Mouse (Mus musculus): ENCODE results near the gene Slc43a2.
"Not testable (repeated sequence)": the region's sequence is repeated elsewhere in the genome, so short reads cannot be mapped to it uniquely, and the experiment has no call there.

Gene Slc43a2

DNA sequence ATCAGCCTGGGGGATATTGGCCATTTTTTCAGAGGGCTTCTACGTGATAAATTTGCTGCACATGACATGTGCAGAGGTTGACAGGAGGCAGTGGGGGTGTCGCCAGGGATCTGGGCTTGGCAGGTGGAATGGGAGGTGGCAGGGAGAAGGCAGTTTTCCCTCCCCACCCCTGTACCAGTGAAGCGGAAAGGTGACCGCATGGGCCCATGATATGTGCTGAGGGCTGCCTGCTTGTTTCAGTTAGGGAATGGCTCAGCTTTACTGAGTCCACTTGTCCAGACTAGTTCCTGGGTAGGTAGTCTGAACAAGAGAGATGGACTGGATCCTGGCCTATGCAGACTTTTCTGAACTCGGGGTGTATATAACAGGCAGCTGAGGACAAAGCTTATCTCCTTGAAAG lies 19.8 kb downstream of the Slc43a2 start:
- no peak for DNase-seq (ENCODE audit: low spot score in 2 of 2)

DNA sequence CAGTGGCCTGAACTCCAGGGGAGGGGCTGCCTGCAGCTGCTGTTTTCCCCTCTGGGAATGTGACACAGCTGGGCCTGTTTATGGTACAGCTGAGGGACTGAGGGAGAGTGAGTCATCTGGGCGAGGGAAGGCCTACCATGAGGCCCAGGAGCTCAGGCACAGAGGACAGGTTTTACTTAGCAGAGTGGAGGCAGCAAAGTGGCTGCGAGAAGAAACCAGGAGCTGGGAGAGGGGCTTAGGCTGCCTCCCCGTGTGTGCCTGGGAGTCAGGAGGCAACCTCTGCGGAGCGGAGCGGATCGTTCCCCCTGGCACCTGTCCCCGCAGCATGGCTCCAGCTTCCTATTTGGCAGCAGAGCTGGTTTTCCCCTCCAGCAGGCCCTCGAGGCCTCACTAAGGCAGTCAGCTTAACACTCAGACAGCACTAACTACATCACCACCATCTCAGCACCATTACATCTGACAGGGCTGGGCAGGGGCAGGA lies 20.5 kb downstream of the Slc43a2 start:
- no peak for DNase-seq (ENCODE audit: low spot score in 2 of 2)

DNA sequence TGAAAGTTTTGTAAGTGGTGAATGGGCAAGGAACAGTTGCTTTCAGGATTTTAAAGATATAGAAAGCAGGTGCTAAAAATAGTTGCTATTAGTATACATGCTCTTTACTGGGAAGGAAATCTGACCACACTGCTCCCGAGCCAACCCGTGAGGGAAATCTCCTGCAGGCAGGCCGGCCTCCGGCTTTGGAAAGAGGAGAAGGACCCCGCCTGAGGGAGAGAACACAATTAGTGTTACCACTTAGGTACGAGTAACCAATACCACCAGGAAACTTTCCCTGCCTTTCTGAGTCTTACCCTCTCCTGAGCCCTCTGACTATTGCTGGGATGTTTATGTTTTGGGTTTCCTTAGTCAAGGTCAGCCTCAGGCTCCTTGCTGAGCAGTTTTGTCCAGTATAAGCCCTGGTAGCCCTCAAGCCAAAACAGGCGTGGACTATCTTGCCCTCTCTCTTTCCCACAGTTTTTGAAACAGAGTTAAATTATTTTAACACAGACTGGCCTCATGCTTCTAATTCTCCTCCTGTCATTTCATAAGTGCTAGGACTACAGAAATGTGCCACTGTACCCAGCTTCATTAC lies 21.5 kb downstream of the Slc43a2 start:
- DNase-seq (ENCODE audit: low spot score in 2 of 2), result no peak

DNA sequence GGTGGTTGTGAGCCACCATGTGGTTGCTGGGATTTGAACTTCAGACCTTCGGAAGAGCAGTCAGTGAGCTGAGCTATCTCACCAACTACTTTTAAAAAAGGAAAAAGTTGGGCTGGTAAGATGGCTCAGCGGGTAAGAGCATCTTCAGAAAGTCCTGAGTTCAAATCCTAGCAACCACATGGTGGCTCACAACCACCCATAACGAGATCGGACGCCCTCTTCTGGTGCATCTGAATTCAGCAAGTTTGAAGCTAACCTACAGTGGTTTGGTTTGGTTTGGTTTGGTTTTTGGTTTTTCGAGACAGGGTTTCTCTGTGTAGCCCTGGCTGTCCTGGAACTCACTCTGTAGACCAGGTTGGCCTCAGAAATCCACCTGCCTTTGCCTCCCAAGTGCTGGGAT lies 24.5 kb downstream of the Slc43a2 start:
- DNase-seq (ENCODE audit: low spot score in 2 of 2), result not testable (repeated sequence)

DNA sequence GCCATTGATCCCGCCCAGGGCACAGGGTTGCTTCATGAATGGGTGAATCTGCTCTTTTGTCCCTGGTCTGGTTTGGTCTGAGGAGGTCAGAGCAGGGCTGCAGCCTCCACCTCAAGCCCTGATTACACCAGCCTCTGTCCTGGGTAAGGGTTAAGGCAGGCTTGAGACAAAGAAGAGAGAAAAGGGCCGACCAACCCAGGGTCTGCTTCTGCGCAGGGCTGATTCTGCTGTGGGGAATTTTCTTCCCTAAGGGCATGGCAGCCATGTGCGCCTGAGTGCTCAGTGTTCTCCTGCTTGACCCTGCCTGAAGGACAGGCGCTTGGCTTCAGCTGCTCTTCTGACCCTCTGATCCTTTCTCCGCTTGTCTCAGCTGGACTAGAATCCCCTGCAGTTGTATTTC lies 25.6 kb downstream of the Slc43a2 start:
- no peak for DNase-seq (ENCODE audit: low spot score in 2 of 2)

DNA sequence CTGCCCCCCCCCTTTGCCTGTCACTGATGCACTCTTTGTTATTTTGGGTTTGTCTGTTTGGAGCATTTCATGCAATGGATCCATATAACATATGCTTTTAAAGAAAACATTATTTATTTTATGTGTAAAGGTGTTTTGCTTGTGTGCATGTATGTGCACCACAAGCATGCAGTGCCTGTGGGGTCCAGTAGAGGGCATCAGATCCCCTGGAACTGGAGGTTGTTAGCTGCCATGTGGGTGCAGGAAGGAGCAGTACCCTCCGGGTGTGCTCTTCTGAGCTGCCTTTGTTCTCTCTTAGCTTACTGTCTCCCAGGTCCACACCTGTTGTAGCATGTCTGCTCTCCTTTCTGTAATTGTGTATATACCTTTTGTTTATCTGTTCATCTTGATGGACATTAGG lies 26.6 kb downstream of the Slc43a2 start:
- no peak for DNase-seq (ENCODE audit: low spot score in 2 of 2)

DNA sequence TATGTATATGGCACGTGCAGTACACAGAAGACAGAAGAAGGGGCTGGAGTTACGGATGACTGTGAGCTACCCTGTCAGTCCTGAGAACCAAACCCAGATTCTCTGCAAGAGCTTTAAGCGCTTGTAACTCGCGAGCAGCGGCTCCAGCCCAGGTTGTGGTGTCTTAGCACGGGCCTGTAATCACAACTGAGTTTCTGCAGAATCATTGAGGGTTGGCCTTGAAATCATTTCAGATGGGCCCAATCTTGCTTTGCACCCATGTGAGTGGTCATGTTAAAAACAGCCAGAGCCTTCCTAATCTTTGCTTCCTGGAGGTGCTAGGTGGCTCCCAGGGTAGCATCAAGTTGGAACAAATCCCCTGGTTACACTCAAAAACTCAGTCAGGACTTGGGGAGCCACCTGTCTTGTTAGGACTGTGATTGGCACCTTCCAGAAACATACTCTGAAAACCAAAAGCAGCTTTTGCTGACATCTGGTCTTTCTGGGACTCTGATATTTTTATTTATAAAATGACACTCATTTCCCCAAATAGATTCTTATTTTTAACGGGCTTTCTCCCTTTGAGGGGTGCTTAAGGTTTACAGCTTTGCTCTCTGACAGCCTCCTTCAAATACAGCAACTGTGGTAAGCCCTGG lies 28.5 kb downstream of the Slc43a2 start:
- DNase-seq (ENCODE audit: low spot score in 2 of 2), result no peak

DNA sequence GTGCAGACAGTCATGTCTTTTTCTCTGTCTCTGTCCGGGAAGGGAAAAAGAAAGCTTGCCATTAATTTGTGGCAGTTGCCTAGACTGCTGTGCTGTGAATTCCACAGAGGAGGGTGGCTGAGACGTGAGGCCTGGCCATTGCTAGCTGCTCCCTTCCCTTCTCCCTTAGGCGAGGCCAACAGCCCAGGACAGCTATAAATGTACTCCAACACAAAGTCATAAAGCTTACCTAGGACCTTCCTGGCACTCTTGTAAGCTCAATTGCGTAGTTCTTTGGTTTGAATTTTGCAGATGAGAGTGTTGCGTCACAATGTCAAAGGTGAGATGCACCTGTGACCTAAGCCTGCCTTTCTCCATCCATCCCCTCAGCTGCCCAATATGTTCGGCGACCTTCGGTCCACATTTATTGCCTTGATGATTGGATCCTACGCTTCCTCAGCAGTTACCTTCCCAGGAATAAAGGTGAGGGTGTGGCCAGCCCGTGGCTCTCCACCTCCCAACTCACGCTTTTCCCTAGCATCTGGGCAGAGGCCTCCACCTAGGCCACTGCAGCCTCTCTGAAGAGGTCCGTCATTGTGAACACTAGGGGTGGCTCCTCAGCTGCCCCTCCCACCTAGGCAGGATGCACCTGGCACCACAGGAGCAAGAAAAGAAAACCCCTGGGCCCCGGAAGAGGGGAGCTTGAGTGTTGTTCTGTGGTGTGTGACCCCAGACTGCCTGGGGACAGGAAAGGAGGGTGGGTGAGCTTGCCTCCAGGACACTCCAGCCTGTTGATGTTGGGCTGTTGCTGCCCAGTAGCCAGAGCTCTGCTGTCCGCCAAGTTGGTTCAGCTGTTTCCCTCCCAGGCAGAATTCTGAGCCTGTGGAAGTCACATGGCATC lies 29.3 kb downstream of the Slc43a2 start:
- no peak for DNase-seq (ENCODE audit: low spot score in 2 of 2)

DNA sequence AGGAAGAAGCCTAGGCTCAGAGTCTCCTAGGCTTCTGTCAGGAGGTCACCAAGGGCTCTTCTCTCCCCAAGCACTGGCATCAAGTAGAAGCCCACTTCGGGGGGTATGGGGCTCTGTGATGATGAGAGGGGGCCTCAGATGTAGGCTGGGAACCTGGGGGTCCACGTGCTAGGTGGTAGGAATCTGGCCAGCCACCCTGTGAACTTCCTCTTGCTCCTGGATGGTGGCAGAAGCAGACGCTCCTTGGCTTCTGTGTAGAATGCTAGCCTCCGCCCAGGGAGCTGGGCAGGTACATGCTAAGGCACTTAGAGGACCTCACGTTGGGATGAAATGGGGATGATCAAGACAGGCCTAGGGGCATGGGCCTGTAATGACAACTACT lies 29.9 kb downstream of the Slc43a2 start:
- no peak for DNase-seq (ENCODE audit: low spot score in 2 of 2)

DNA sequence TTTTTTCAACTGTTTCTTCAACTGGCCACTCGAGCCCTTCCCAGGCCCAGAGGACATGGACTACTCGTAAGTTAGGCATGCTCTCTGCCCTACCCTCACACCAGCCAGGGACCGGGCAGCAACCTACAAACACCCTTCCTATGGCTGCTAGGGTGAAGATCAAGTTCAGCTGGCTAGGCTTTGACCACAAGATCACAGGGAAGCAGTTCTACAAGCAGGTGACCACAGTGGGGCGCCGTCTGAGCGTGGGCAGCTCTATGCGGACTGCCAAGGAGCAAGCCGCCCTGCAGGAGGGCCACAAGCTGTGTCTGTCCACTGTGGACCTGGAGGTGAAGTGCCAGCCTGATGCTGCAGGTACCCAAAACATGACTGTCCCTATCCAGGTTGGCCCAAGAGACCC lies 31.3 kb downstream of the Slc43a2 start:
- DNase-seq (ENCODE audit: low spot score in 2 of 2), result no peak

DNA sequence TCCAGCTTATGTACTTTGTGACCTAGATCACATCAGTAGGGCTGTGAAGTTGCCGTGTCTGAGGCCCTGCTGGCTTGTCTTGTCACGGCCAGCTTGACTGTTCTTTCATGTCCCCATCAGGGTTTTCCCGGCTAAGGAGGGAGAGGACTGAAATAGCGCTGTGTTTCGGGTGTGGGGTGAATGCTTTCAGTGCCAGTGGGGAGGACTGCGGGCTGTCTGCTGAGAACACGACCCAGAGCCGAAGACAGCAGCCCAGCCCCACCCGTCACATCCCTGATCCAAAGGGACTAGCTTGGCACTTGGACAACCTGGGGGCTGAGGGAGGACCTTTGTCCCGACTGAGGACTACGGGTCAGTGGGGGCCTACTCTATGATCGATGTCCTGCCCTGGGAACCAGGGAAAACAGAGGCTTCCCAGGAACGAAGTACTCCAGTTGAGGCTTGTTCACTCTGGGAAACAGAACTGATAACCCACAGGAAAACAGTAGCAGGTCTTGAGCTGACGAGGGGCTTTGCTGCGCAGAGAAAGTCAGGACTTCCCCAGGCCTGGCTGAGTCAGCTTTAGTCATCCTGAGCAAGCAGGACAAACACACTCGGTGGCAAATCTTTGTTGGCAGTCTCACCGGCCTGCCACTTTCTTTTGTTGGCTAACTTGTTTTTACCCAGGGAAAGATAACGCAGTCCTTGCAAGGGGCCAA lies 32.5 kb downstream of the Slc43a2 start:
- DNase-seq (ENCODE audit: low spot score in 2 of 2), result no peak

DNA sequence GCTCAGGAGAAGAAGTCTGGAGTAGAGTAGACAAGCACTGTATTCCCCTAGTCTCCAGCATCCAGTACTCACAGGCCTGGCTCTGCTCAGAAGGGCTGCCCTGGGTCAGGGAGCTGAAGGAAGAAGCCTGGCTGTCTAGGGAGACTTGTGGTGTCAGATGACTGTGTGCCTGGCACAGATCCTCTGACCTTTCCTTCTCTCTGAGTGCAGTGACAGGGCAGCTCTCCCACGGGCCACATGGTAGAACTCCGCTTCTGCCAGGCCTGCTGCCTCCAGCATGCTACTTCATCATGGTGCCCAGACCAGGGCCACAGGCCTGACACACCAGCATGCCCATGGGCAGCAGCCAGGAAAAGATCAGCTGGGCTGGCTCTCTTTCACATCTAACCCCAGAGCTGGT lies 34.4 kb downstream of the Slc43a2 start:
- no peak for DNase-seq (ENCODE audit: low spot score in 2 of 2)

DNA sequence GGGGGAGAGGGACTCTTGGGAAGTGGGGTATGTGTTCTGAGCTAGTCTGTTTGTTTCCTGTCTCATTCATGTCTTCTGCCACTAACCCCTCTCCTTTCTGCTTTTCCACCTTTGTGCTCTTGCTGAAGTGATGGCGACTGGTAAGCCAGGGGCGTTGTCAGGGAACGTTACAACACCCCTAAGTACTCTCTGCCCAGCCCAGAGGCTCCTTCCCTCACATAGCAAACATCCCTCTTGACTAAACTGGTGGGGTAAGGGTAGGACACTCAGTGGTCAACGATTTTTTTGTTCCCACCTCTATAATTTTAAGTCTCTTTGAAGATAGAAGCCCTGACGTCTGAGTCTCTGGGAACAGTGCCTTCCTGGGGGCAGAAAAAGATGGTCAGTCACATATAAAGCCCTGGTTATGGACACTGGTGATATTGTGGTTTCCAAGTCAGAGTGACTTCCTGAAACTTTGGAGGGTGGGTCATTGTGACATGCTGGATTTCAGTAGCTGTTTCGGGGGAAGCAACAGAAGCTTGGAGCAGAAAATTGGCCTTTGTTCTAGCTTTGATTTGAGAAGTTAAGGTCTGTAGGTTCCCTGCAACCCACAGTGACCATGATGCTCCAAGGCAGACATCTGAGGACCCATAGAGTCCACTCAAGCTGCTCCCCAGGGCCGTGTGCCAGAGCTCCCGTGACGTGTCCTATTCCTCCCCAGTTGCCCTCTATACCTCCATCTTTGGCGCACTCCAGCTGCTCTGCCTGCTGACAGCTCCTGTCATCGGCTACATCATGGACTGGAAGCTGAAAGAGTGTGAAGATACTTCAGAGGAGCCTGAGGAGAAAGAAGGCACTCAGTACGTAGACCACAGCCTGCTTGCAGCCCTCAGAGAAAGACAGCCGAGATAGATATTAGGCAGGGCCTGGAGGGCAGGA lies 35.0 kb downstream of the Slc43a2 start:
- no peak for DNase-seq (ENCODE audit: low spot score in 2 of 2)

DNA sequence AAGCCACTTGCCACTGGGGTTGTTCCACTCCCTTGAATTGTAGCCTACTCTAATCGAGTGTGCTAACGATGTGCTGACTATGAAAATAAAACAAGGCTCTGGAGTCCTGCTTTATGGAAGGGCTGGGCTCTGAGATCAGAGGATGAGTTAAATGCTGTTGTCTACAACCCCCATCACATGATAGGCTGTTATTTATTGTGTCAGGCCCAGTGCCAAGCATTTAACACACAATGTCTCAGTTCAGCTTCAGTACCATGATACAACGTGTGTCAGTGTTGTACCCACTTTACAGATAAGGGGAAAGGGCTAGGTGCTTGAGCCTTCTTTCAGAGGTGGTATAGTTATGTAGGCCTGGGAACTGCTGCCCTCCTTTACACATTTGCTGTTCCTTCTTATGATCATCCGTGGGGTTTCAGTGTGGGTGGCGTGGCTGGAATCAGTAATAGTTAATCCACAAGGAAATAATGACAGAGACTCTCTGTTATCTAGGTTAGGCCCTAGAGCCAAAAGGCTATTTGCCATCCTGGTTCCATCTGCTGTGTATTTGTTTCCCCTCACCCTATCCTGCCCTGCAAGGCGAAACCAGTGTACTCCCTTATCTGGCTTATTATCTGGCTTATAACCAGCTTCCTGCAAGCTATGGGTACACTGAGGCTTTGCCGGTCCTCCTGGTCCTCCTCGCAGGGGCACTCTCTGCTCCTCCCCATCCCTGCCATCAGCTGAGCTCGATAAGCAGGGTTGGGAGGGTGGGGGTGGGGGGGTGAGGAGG lies 36.0 kb downstream of the Slc43a2 start:
- DNase-seq (ENCODE audit: low spot score in 2 of 2), result no peak

DNA sequence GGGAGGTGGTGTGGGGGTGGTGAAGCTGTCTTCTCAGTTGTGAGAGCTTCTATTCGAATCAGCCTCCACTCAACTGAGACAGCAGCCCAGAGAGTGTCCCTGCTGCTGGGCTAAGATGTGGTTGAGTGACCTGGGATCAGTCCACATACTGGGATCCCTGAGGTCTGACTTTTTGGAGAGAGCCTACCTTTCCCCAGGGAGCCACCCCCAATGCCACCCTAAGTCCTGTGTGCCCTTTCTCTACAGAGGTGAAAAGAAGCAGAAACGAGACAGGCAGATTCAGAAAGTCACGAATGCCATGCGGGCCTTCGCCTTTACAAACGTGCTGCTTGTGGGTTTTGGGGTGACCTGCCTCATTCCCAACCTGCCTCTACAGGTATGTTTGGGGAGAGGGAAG lies 36.6 kb downstream of the Slc43a2 start:
- DNase-seq (ENCODE audit: low spot score in 2 of 2), result no peak

DNA sequence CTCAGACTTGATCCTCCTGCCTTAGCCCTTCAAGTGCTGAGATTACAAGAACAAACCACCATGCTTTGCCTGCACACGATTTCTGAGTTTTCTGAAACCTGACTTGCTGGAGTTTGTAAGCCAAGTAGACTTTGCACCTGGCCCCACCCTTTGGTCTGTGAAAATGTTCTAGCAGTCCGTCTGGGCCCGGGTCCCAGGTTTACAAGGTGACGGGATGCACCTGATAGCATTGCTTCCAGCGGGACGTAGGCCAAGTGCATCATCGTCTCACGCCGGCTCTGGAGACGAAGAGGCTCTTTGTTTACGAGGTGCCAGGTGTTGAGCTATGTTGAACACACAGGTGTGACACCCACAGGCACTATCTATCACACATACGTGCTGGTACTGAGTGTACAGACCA lies 37.5 kb downstream of the Slc43a2 start:
- DNase-seq (ENCODE audit: low spot score in 2 of 2), result no peak

DNA sequence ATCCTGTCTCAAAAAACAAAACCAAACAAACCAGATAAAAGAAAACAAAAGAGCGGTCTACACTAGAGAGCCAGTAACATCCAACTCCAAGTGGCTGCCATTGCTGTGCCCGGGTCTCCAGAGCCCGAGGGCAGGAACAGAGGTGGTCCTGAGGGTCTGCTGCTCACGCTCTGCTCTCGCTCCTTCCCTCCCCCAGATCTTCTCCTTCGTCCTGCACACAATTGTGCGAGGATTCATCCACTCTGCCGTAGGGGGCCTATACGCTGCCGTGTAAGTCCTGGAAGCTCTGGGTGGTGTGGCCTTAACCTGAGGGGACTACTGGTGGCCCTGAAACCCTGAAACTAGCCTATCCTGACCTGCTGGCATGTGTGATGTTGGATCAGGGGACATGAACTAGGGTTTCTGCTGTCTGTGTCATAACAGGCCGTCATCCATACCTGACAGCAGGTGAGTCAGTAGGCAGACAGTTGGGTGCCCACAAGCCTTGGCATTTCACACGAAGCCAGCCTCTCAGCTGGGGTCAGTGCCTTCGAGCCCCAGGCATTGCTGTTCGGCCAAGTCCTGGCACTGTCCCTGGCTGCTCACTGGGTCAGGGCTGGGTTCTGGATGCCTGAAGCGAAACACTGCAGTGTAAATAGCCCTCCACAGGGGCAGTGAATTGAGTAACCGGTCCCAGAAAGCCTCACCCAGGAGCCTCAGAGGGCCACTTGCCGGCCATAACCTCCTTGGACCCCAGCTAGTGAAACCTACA lies 39.1 kb downstream of the Slc43a2 start:
- DNase-seq (ENCODE audit: low spot score in 2 of 2), result no peak

DNA sequence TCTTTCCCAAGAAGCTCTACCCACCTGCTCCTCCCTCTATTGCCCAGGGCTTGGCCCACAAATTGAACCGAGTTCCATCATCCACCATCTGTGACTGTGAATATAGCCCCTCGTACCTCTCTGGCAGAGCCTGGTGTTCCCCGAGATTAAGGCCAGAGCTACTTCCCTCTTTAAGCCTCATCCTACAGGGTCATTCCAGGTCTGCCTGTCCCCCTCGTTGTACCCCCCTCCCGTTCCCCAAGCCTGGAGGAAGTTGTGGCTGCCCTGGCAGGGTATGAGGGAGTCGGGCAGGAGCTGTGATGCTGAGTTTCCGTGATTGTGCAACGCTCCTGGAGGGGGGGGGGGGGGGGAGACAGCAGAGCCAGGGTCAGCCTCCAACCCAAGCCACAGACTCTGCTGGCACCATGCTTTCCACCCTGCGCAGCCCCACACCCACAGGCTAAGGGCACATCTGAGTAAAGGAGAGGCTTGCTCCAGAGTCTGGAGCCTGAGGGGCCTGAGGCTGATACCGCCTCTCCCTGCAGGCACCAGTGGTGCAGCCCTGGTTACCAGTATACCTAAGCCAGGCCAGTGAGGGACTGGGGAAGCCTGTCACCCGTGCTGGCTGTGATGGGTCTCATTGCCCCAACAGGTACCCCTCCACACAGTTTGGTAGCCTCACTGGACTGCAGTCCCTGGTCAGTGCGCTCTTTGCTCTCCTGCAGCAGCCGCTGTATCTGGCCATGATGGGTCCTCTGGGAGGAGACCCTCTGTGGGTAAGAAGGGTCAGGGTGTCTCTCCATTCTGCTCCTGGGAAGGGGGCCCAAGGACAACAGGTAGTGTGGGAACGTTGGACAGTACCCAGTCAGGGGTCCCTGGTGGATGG lies 39.9 kb downstream of the Slc43a2 start:
- DNase-seq (ENCODE audit: low spot score in 2 of 2), result no peak

DNA sequence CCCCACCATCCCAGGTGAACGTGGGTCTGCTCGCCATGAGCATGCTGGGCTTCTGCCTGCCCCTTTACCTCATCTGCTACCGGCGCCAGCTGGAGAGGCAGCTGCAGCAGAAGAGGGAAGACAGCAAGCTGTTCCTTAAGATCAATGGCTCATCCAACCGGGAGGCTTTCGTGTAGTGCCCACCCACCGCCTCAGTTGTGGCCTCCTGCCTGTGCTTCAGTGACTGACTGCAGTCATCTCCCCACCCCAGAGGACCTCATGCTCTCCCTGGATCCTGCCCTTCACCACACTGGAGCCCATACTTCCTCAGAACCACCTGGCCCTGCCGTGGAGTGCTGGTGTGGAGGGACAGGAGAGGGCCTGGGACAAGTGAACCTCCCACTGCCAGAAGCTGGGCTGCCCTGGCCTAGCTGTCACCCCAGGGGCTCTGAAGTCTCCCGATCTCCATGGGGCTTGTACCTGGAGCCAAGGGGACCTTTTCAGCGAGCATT lies 40.9 kb downstream of the Slc43a2 start:
- DNase-seq (ENCODE audit: low spot score in 2 of 2), result no peak

All from frontal cortex, postnatal 25 days (tissue).